Mouse (Mus musculus): ENCODE measurements around the gene Zfyve21. TPM values are rescaled to one million over a fixed set of nuclear protein-coding genes. Genes with fewer than 3 reads are reported as not detected.

The Zfyve21 gene
- polyA plus RNA-seq, 1 experiment = 77.7 TPM

- TF ChIP-seq E2F4 (IDR thresholded peaks at IDR 0.05; ENCODE audit: insufficient read depth) (no peak), POLR2A (IDR thresholded peaks at IDR 0.05; ENCODE audit: insufficient read length, low read depth) (no peak), MYOG (IDR thresholded peaks at IDR 0.05; ENCODE audit: control insufficient read depth in 1 of 3, insufficient read depth in 1 of 3, insufficient read length in 2 of 3, low read depth in 2 of 3) (no peak), CEBPB (IDR thresholded peaks at IDR 0.05; ENCODE audit: insufficient read depth, poor library complexity, severe bottlenecking) (no peak), REST (IDR thresholded peaks at IDR 0.05; ENCODE audit: insufficient read depth, insufficient read length) (no peak), TCF3 (IDR thresholded peaks at IDR 0.05; ENCODE audit: insufficient read length, low read depth) (no peak), TCF12 (IDR thresholded peaks at IDR 0.05; ENCODE audit: insufficient read depth, poor library complexity, severe bottlenecking) (no peak), MYOD1 (IDR thresholded peaks at IDR 0.05; ENCODE audit: control insufficient read depth in 1 of 3, insufficient read length in 2 of 3, low read depth in 2 of 3) (no peak), POLR2AphosphoS2 (IDR thresholded peaks at IDR 0.05; ENCODE audit: insufficient read length, low read depth) (peak; percentile 47)
- Histone ChIP-seq H3ac (ENCODE audit: control insufficient read depth, insufficient read length) (no peak overlapping the region), H3K27me3 (ENCODE audit: control insufficient read depth, insufficient read depth, insufficient read length) (no peaks in the 10 kb centered on the region), H3K36me3 (ENCODE audit: control insufficient read depth, insufficient read depth) (peaks cover 11% of the 10 kb centered on the region), H3K4me2 (ENCODE audit: low read depth) (no peak overlapping the region), H3K4me3 (no peak overlapping the region), H3K79me2 (ENCODE audit: control insufficient read depth, insufficient read depth) (no peaks in the 10 kb centered on the region)
Observed at GRCm38 (mm10) chr12:111795180-111795895, 18.6 kb upstream of the Zfyve21 start.

- no peak for TF ChIP-seq E2F4 (IDR thresholded peaks at IDR 0.05; ENCODE audit: insufficient read depth)
- no peak for TF ChIP-seq POLR2AphosphoS2 (IDR thresholded peaks at IDR 0.05; ENCODE audit: insufficient read length, low read depth)
- no peak overlapping the region for H3K4me2 ChIP-seq (ENCODE audit: low read depth)
- no peak overlapping the region for H3ac ChIP-seq (ENCODE audit: control insufficient read depth, insufficient read length)
- H3K27me3 ChIP-seq (ENCODE audit: control insufficient read depth, insufficient read depth, insufficient read length) = no peaks in the 10 kb centered on the region
- H3K4me3 ChIP-seq = no peak overlapping the region
- no peaks in the 10 kb centered on the region for H3K79me2 ChIP-seq (ENCODE audit: control insufficient read depth, insufficient read depth)
- peaks cover 11% of the 10 kb centered on the region for H3K36me3 ChIP-seq (ENCODE audit: control insufficient read depth, insufficient read depth)
Observed at GRCm38 (mm10) chr12:111797251-111797650, 16.7 kb upstream of the Zfyve21 start.

DNA sequence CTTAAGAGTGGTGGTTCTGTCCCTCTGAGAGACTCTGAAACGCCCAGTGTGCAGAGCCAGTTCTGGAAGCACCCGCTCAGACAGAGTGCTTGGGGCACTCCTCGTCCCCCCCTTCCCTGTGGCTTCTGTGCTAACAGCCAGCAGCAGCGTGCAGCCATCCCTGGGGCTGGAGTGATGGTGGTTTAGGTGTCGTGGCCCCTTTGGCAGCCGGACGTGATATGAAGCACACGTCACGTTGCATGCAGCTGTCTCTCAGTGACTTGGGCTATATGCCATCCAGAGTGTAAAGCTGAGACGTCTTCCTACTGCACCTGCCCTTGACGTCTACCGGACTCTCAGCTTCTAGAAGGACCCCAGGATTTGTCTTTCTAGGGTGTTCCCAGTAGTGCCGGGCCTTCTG is 15.5 kb upstream of the Zfyve21 start:
- peak in 2 of 3 experiments; percentile 11 to 45 for TF ChIP-seq MYOD1 (IDR thresholded peaks at IDR 0.05; ENCODE audit: control insufficient read depth in 1 of 3, insufficient read length in 2 of 3, low read depth in 2 of 3)
- TF ChIP-seq REST (IDR thresholded peaks at IDR 0.05; ENCODE audit: insufficient read depth, insufficient read length) = no peak
- TF ChIP-seq MYOG (IDR thresholded peaks at IDR 0.05; ENCODE audit: control insufficient read depth in 1 of 3, insufficient read depth in 1 of 3, insufficient read length in 2 of 3, low read depth in 2 of 3) = peak in 1 of 3 experiments; percentile 64
- no peak for TF ChIP-seq MAX (IDR thresholded peaks at IDR 0.05; ENCODE audit: low read depth)
- Histone ChIP-seq H3ac (ENCODE audit: control insufficient read depth, insufficient read length) (no peak overlapping the region), H3K4me2 (ENCODE audit: low read depth) (no peak overlapping the region), H3K4me3 (no peak overlapping the region), H3K36me3 (ENCODE audit: control insufficient read depth, insufficient read depth) (peaks cover 11% of the 10 kb centered on the region), H3K27me3 (ENCODE audit: control insufficient read depth, insufficient read depth, insufficient read length) (no peaks in the 10 kb centered on the region), H3K79me2 (ENCODE audit: control insufficient read depth, insufficient read depth) (no peaks in the 10 kb centered on the region)

DNA sequence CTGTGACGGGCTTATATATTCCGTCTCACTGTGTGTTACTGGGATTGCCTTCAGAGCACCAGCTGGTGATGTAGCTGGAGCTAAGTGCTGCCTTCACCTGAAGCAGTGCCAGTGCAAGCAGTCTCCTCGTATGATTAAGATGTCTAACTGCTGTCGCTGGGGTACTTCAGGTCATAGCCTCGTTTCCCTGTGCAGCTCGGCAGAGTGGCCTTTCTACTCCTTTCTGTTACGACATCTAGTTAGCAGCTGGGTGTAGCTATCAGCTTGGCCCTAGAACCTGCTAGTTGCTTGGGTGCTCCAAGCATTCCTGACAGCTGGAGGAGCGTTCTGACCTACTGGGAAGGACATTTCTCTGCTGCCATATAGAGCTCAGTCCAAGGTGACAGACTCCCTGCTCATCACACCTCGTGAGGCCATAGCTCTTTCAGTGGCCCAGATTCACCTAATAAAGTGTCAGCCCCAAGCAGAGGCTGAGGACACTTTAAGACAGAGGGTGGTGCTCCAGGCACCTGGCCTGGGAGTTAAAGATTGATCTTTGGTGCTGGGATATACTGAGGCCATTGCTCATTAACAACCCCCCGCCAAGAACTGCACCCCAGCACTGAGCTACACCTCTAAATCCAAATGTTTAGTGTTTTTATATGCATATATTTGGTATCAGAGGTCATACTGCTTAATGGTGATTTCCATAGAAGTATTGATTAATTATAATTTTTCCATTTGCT is 13.3 kb upstream of the Zfyve21 start:
- no peak overlapping the region for H3K4me3 ChIP-seq
- H3K79me2 ChIP-seq (ENCODE audit: control insufficient read depth, insufficient read depth) = no peaks in the 10 kb centered on the region
- no peaks in the 10 kb centered on the region for H3K27me3 ChIP-seq (ENCODE audit: control insufficient read depth, insufficient read depth, insufficient read length)
- TF ChIP-seq CEBPB (IDR thresholded peaks at IDR 0.05; ENCODE audit: insufficient read depth, poor library complexity, severe bottlenecking) = no peak
- TF ChIP-seq TCF12 (IDR thresholded peaks at IDR 0.05; ENCODE audit: insufficient read depth, poor library complexity, severe bottlenecking) = no peak
- no peak for TF ChIP-seq E2F4 (IDR thresholded peaks at IDR 0.05; ENCODE audit: insufficient read depth)
- H3ac ChIP-seq (ENCODE audit: control insufficient read depth, insufficient read length) = no peak overlapping the region
- H3K36me3 ChIP-seq (ENCODE audit: control insufficient read depth, insufficient read depth) = peaks cover 19% of the 10 kb centered on the region
- no peak overlapping the region for H3K4me2 ChIP-seq (ENCODE audit: low read depth)

GRCm38 (mm10) chr12:111803538-111803937 is 10.4 kb upstream of the Zfyve21 start:
- H3K4me3 ChIP-seq = no peak overlapping the region
- no peak overlapping the region for H3ac ChIP-seq (ENCODE audit: control insufficient read depth, insufficient read length)
- TF ChIP-seq TCF12 (IDR thresholded peaks at IDR 0.05; ENCODE audit: insufficient read depth, poor library complexity, severe bottlenecking) (no peak), REST (IDR thresholded peaks at IDR 0.05; ENCODE audit: insufficient read depth, insufficient read length) (no peak), SRF (IDR thresholded peaks at IDR 0.05; ENCODE audit: control insufficient read depth, insufficient read length, low read depth) (no peak), TCF3 (IDR thresholded peaks at IDR 0.05; ENCODE audit: insufficient read length, low read depth) (peak; percentile 15), MAX (IDR thresholded peaks at IDR 0.05; ENCODE audit: low read depth) (no peak), CEBPB (IDR thresholded peaks at IDR 0.05; ENCODE audit: insufficient read depth, poor library complexity, severe bottlenecking) (no peak), E2F4 (IDR thresholded peaks at IDR 0.05; ENCODE audit: insufficient read depth) (no peak), MYOG (IDR thresholded peaks at IDR 0.05; ENCODE audit: control insufficient read depth in 1 of 3, insufficient read depth in 1 of 3, insufficient read length in 2 of 3, low read depth in 2 of 3) (peak in 2 of 3 experiments; percentile 52 to 73), POLR2AphosphoS2 (IDR thresholded peaks at IDR 0.05; ENCODE audit: insufficient read length, low read depth) (peak; percentile 71), MYOD1 (IDR thresholded peaks at IDR 0.05; ENCODE audit: control insufficient read depth in 1 of 3, insufficient read length in 2 of 3, low read depth in 2 of 3) (peak in 2 of 3 experiments; percentile 54 to 67), POLR2A (IDR thresholded peaks at IDR 0.05; ENCODE audit: insufficient read length, low read depth) (peak; percentile 18), USF1 (IDR thresholded peaks at IDR 0.05; ENCODE audit: low read depth) (no peak)
- peaks cover 16% of the 10 kb centered on the region for H3K36me3 ChIP-seq (ENCODE audit: control insufficient read depth, insufficient read depth)
- H3K27me3 ChIP-seq (ENCODE audit: control insufficient read depth, insufficient read depth, insufficient read length) = no peaks in the 10 kb centered on the region
- no peaks in the 10 kb centered on the region for H3K79me2 ChIP-seq (ENCODE audit: control insufficient read depth, insufficient read depth)
- no peak overlapping the region for H3K4me2 ChIP-seq (ENCODE audit: low read depth)
